Mouse (Mus musculus) lung, postnatal 0 days (tissue): ENCODE data around the gene Hoxa7. TPM values are rescaled to one million over a fixed set of nuclear protein-coding genes. Genes with fewer than 3 reads are reported as not detected.

Experiments used
- ATAC-seq: fragments of 200-750 bp; cut with Nextera tagmentation; 2 replicates; pipeline ENCODE4 v1.8.0; 2017; ENCODE audit warnings: moderate library complexity
- DNase-seq: peaks from one replicate; pipeline ENCODE4 v3.0.0-alpha.2; 2016; ENCODE audit warnings: low spot score
- H3K27ac ChIP-seq: fragments of 300-500 bp; sonication (generic); 2 replicates; pipeline ENCODE4 v1.5.1; 2014; ENCODE audit warnings: antibody characterized with exemption, mild to moderate bottlenecking, low read length, mixed read lengths
- H3K27me3 ChIP-seq: fragments of 300-500 bp; sonication (generic); replicated peaks from 2 replicates; pipeline ENCODE4 v1.6.1; 2014; ENCODE audit warnings: low read length, mixed read lengths; ENCODE audit not compliant: insufficient read depth
- H3K36me3 ChIP-seq: fragments of 300-500 bp; sonication (generic); 2 replicates; pipeline ENCODE4 v1.6.1; 2014; ENCODE audit warnings: low read length, mixed read lengths; ENCODE audit not compliant: insufficient read depth
- H3K4me1 ChIP-seq: fragments of 300-500 bp; sonication (generic); 2 replicates; pipeline ENCODE4 v1.6.1; 2014; ENCODE audit warnings: antibody characterized with exemption, low read depth, low read length, mixed read lengths; ENCODE audit not compliant: insufficient read depth
- H3K4me2 ChIP-seq: fragments of 300-500 bp; sonication (generic); replicated peaks from 2 replicates; pipeline ENCODE4 v1.6.1; 2014; ENCODE audit warnings: low read depth, mild to moderate bottlenecking, low read length, moderate library complexity, mixed read lengths
- H3K4me3 ChIP-seq: fragments of 300-500 bp; sonication (generic); 2 replicates; pipeline ENCODE4 v1.5.1; 2014; ENCODE audit warnings: low read depth, low read length
- H3K9ac ChIP-seq: fragments of 300-500 bp; sonication (generic); replicated peaks from 2 replicates; pipeline ENCODE4 v1.6.1; 2014; ENCODE audit warnings: low read depth, mild to moderate bottlenecking
- H3K9me3 ChIP-seq: fragments of 300-500 bp; sonication (generic); 2 replicates; pipeline ENCODE4 v1.6.1; 2016; ENCODE audit warnings: low read length, mixed read lengths
- CTCF ChIP-seq: IDR thresholded peaks from 2 replicates; pipeline ENCODE4 v1.5.1; 2016; ENCODE audit warnings: antibody characterized with exemption, mild to moderate bottlenecking
- EP300 ChIP-seq: IDR thresholded peaks from 2 replicates; pipeline ENCODE4 v1.6.1; 2016; ENCODE audit warnings: antibody characterized with exemption, mild to moderate bottlenecking, control low read depth
- WGBS: fragments of 180-500 bp; shearing (Covaris S2); extraction: QIAGEN DNeasy Blood & Tissue Kit; methylation state at CpG from one replicate; pipeline ENCODE4 v1.1.7; 2014; 5-methylcytosine and 5-hydroxymethylcytosine counted together
- polyA plus RNA-seq: library from polyadenylated mRNA; unstranded; fragments of >200 nt; fragmentation: Nextera tagmentation; extraction: Ambion mirVana; gene quantifications from 2 replicates; pipeline ENCODE4 v1.2.1, GENCODE M21; 2015

Hoxa7 gene
- polyA plus RNA-seq, 1 experiment from 2014 or later, result 8.7 TPM

- Histone ChIP-seq H3K4me3 (peak overlapping the region; percentile 56), H3K4me2 (peak overlapping the region; percentile 62), H3K27ac (peak overlapping the region; percentile 89), H3K9ac (peak overlapping the region; percentile 65), H3K36me3 (no peaks in the 10 kb centered on the region), H3K9me3 (no peaks in the 10 kb centered on the region), H3K4me1 (no peaks in the 10 kb centered on the region), H3K27me3 (peaks cover 3% of the 10 kb centered on the region; the same call in 1 of the 2 replicates)
- DNase-seq (peak; percentile 86), ATAC-seq (peak; percentile 64)
- no peak for TF ChIP-seq CTCF
- no peak for TF ChIP-seq EP300
- WGBS, result 2% methylated on average over 20 of the region's 35 CpGs
Observed at GRCm38 (mm10) chr6:52175864-52176263, 45.8 kb downstream of the Hoxa7 start.

- Histone ChIP-seq H3K4me2 (peak overlapping the region; percentile 62), H3K36me3 (no peaks in the 10 kb centered on the region), H3K4me1 (peaks cover 1% of the 10 kb centered on the region; the same call in 1 of the 2 replicates), H3K27ac (peak overlapping the region; percentile 89), H3K27me3 (peaks cover 4% of the 10 kb centered on the region; the same call in 1 of the 2 replicates), H3K9me3 (no peaks in the 10 kb centered on the region), H3K4me3 (peak overlapping the region; percentile 56), H3K9ac (peak overlapping the region; percentile 65)
- 1% methylated on average over 35 of the region's 41 CpGs for WGBS
- TF ChIP-seq EP300, result no peak
- no peak for TF ChIP-seq CTCF
- DNase-seq, result peak; percentile 82
- peak; percentile 28 for ATAC-seq
Observed at GRCm38 (mm10) chr6:52174968-52175751, 46.5 kb downstream of the Hoxa7 start.

GRCm38 (mm10) chr6:52173648-52174047 is 48.0 kb downstream of the Hoxa7 start:
- Histone ChIP-seq H3K4me3 (peak overlapping the region; percentile 31; the same call in 1 of the 2 replicates), H3K9me3 (no peaks in the 10 kb centered on the region), H3K4me1 (peaks cover 7% of the 10 kb centered on the region; the same call in 1 of the 2 replicates), H3K4me2 (peak overlapping the region; percentile 57), H3K27me3 (peaks cover 5% of the 10 kb centered on the region; the same call in 1 of the 2 replicates), H3K27ac (peak overlapping the region; percentile 80; the same call in 1 of the 2 replicates), H3K36me3 (no peaks in the 10 kb centered on the region), H3K9ac (no peak overlapping the region)
- DNase-seq (peak; percentile 19), ATAC-seq (no peak)
- WGBS, result 5% methylated on average over 4 of the region's 4 CpGs
- TF ChIP-seq EP300 (no peak), CTCF (no peak)

- H3K9me3 ChIP-seq, result no peaks in the 10 kb centered on the region
- H3K9ac ChIP-seq, result 0 out of 2 replicates have a peak overlapping the region, but pooled peaks have one; percentile 6
- H3K4me2 ChIP-seq, result peak overlapping the region; percentile 57
- H3K27me3 ChIP-seq, result peaks cover 5% of the 10 kb centered on the region; the same call in 1 of the 2 replicates
- ATAC-seq, result peak; percentile 74
- peak overlapping the region; percentile 90 for H3K27ac ChIP-seq
- no peak for TF ChIP-seq CTCF
- TF ChIP-seq EP300, result no peak
- DNase-seq, result peak; percentile 94
- H3K4me3 ChIP-seq, result peak overlapping the region; percentile 31
- H3K36me3 ChIP-seq, result no peaks in the 10 kb centered on the region
- peaks cover 10% of the 10 kb centered on the region; the same call in 1 of the 2 replicates for H3K4me1 ChIP-seq
- WGBS, result 4% methylated on average over 34 of the region's 35 CpGs
Observed at GRCm38 (mm10) chr6:52172501-52172900, 49.2 kb downstream of the Hoxa7 start.

GRCm38 (mm10) chr6:52171938-52172337 is 49.7 kb downstream of the Hoxa7 start:
- H3K4me3 ChIP-seq, result peak overlapping the region; percentile 31; the same call in 1 of the 2 replicates
- no peaks in the 10 kb centered on the region for H3K36me3 ChIP-seq
- TF ChIP-seq CTCF (no peak), EP300 (no peak)
- no peaks in the 10 kb centered on the region for H3K9me3 ChIP-seq
- H3K27me3 ChIP-seq, result peaks cover 5% of the 10 kb centered on the region; the same call in 1 of the 2 replicates
- ATAC-seq, result no peak
- peak; percentile 18 for DNase-seq
- no peak overlapping the region for H3K9ac ChIP-seq
- H3K4me1 ChIP-seq, result peaks cover 10% of the 10 kb centered on the region; the same call in 1 of the 2 replicates
- peak overlapping the region; percentile 57 for H3K4me2 ChIP-seq
- peak overlapping the region; percentile 90 for H3K27ac ChIP-seq
- 23% methylated on average over 6 of the region's 7 CpGs for WGBS

GRCm38 (mm10) chr6:52171331-52171730 is 50.3 kb downstream of the Hoxa7 start:
- H3K27me3 ChIP-seq, result peaks cover 5% of the 10 kb centered on the region; the same call in 1 of the 2 replicates
- TF ChIP-seq CTCF, result no peak
- TF ChIP-seq EP300, result no peak
- H3K4me1 ChIP-seq, result peaks cover 10% of the 10 kb centered on the region; the same call in 1 of the 2 replicates
- H3K27ac ChIP-seq, result peak overlapping the region; percentile 90
- H3K4me2 ChIP-seq, result no peak overlapping the region
- 13% methylated on average over 4 of the region's 4 CpGs for WGBS
- no peaks in the 10 kb centered on the region for H3K36me3 ChIP-seq
- ATAC-seq (no peak), DNase-seq (no peak)
- no peaks in the 10 kb centered on the region for H3K9me3 ChIP-seq
- no peak overlapping the region for H3K9ac ChIP-seq
- no peak overlapping the region for H3K4me3 ChIP-seq
